Mouse (Mus musculus) heart, postnatal 10 days (tissue): ENCODE results near the gene Zp3r. TPM values are rescaled to one million over a fixed set of nuclear protein-coding genes. Genes with fewer than 3 reads are reported as not detected.

Experiments
- total RNA-seq, 2 experiments: library from RNA; stranded (reverse); gene quantifications; 2 replicates each; pipeline ENCODE4 v1.2.3; 2021

The Zp3r gene
- total RNA-seq, 2 experiments from 2014 or later: not detected

Other genes starting within 250 kb of the Zp3r start
- under 1 TPM in 1 of 2 experiments, not detected in 1; 0.35 TPM for gene Cd55b, start 206.6 kb downstream of the Zp3r start, total RNA-seq
- 10 to 100 TPM; 13.7 to 16.5 TPM for gene Cd55, start 166.9 kb downstream of the Zp3r start, total RNA-seq
- gene C4bp, start 32.0 kb upstream of the Zp3r start, total RNA-seq: not detected
- not detected for gene Gm29427, start 86.2 kb upstream of the Zp3r start, total RNA-seq
- 1 to 10 TPM; 5.6 to 7.0 TPM for gene Yod1, start 87.7 kb upstream of the Zp3r start, total RNA-seq
- 10 to 100 TPM; 40.5 to 42.7 TPM for gene Pfkfb2, start 99.6 kb upstream of the Zp3r start, total RNA-seq
- under 1 TPM; 0.57 to 0.62 TPM for gene AA986860, start 102.4 kb upstream of the Zp3r start, total RNA-seq
- under 1 TPM; 0.19 to 0.20 TPM for gene Fcamr, start 171.3 kb upstream of the Zp3r start, total RNA-seq
- gene Pigr, start 197.1 kb upstream of the Zp3r start, total RNA-seq: not detected
- gene Fcmr, start 236.0 kb upstream of the Zp3r start, total RNA-seq: under 1 TPM; 0.47 to 0.86 TPM